Mouse (Mus musculus): ENCODE measurements around the gene Pam. TPM values are rescaled to one million over a fixed set of nuclear protein-coding genes. Genes with fewer than 3 reads are reported as not detected.

Gene Pam
- total and polyA plus RNA-seq, 2 experiments, result 11.8 to 30.5 TPM

GRCm38 (mm10) chr1:97821282-97821681 lies 274.2 kb downstream of the Pam start:
- no peak for DNase-seq (ENCODE audit: extremely low read depth, low read depth, low spot score)
- TF ChIP-seq CTCF (IDR thresholded peaks at IDR 0.05; ENCODE audit: low read depth, low read length) (no peak), POLR2A (IDR thresholded peaks at IDR 0.05; ENCODE audit: extremely low read depth, insufficient read depth, low read length) (no peak)
- no peak overlapping the region for H3K9ac ChIP-seq (ENCODE audit: low read depth, low read length)
- peaks cover 2% of the 10 kb centered on the region; the same call in 1 of the 2 replicates for H3K36me3 ChIP-seq (ENCODE audit: control insufficient read depth, insufficient read depth, low read length)
- no peaks in the 10 kb centered on the region for H3K79me2 ChIP-seq (ENCODE audit: control insufficient read depth, insufficient read depth, low read length)
- no peak overlapping the region for H3K27ac ChIP-seq (replicated peaks; ENCODE audit: insufficient read depth, low read depth, low read length)
- peaks cover 1% of the 10 kb centered on the region; the same call in 1 of the 2 replicates for H3K4me1 ChIP-seq (ENCODE audit: control insufficient read depth, insufficient read depth, low read length)
- WGBS, result 88% methylated on average over 3 of the region's 3 CpGs
- H3K4me3 ChIP-seq (ENCODE audit: insufficient read depth, low read depth, low read length), result no peak overlapping the region; the same call in 1 of the 2 replicates
- no peaks in the 10 kb centered on the region for H3K27me3 ChIP-seq (ENCODE audit: control insufficient read depth, insufficient read depth, low read length)

GRCm38 (mm10) chr1:97809255-97809912 lies 286.1 kb downstream of the Pam start:
- H3K27me3 ChIP-seq (ENCODE audit: control insufficient read depth, insufficient read depth, low read length), result no peaks in the 10 kb centered on the region
- no peaks in the 10 kb centered on the region for H3K4me1 ChIP-seq (ENCODE audit: control insufficient read depth, insufficient read depth, low read length)
- no peaks in the 10 kb centered on the region for H3K36me3 ChIP-seq (ENCODE audit: control insufficient read depth, insufficient read depth, low read length)
- TF ChIP-seq POLR2A (IDR thresholded peaks at IDR 0.05; ENCODE audit: extremely low read depth, insufficient read depth, low read length) (no peak), CTCF (IDR thresholded peaks at IDR 0.05; ENCODE audit: low read depth, low read length) (peak; percentile 39)
- 26% methylated on average over 2 of the region's 2 CpGs for whole genome bisulfite sequencing
- H3K27ac ChIP-seq (replicated peaks; ENCODE audit: insufficient read depth, low read depth, low read length), result no peak overlapping the region
- DNase-seq (ENCODE audit: extremely low read depth, low read depth, low spot score), result peak; percentile 30
- no peaks in the 10 kb centered on the region for H3K79me2 ChIP-seq (ENCODE audit: control insufficient read depth, insufficient read depth, low read length)
- H3K9ac ChIP-seq (ENCODE audit: low read depth, low read length), result no peak overlapping the region
- H3K4me3 ChIP-seq (ENCODE audit: insufficient read depth, low read depth, low read length), result no peak overlapping the region

GRCm38 (mm10) chr1:97804520-97804919 lies 290.9 kb downstream of the Pam start:
- Histone ChIP-seq H3K36me3 (ENCODE audit: control insufficient read depth, insufficient read depth, low read length) (no peaks in the 10 kb centered on the region), H3K9ac (ENCODE audit: low read depth, low read length) (no peak overlapping the region), H3K4me1 (ENCODE audit: control insufficient read depth, insufficient read depth, low read length) (no peaks in the 10 kb centered on the region), H3K79me2 (ENCODE audit: control insufficient read depth, insufficient read depth, low read length) (no peaks in the 10 kb centered on the region), H3K27ac (replicated peaks; ENCODE audit: insufficient read depth, low read depth, low read length) (no peak overlapping the region), H3K27me3 (ENCODE audit: control insufficient read depth, insufficient read depth, low read length) (no peaks in the 10 kb centered on the region), H3K4me3 (ENCODE audit: insufficient read depth, low read depth, low read length) (no peak overlapping the region)
- no peak for TF ChIP-seq CTCF (IDR thresholded peaks at IDR 0.05; ENCODE audit: low read depth, low read length)
- TF ChIP-seq POLR2A (IDR thresholded peaks at IDR 0.05; ENCODE audit: extremely low read depth, insufficient read depth, low read length), result no peak
- no peak for DNase-seq (ENCODE audit: extremely low read depth, low read depth, low spot score)

- no peak overlapping the region for H3K27ac ChIP-seq (replicated peaks; ENCODE audit: insufficient read depth, low read depth, low read length)
- H3K36me3 ChIP-seq (ENCODE audit: control insufficient read depth, insufficient read depth, low read length), result no peaks in the 10 kb centered on the region
- peak; percentile 48 for DNase-seq (ENCODE audit: extremely low read depth, low read depth, low spot score)
- whole genome bisulfite sequencing, result 17% methylated on average over 4 of the region's 4 CpGs
- no peak overlapping the region for H3K9ac ChIP-seq (ENCODE audit: low read depth, low read length)
- no peak overlapping the region for H3K4me3 ChIP-seq (ENCODE audit: insufficient read depth, low read depth, low read length)
- no peaks in the 10 kb centered on the region for H3K4me1 ChIP-seq (ENCODE audit: control insufficient read depth, insufficient read depth, low read length)
- no peak for TF ChIP-seq POLR2A (IDR thresholded peaks at IDR 0.05; ENCODE audit: extremely low read depth, insufficient read depth, low read length)
- TF ChIP-seq CTCF (IDR thresholded peaks at IDR 0.05; ENCODE audit: low read depth, low read length), result peak; percentile 31
- H3K79me2 ChIP-seq (ENCODE audit: control insufficient read depth, insufficient read depth, low read length), result no peaks in the 10 kb centered on the region
- no peaks in the 10 kb centered on the region for H3K27me3 ChIP-seq (ENCODE audit: control insufficient read depth, insufficient read depth, low read length)
These were observed 293.1 kb downstream of the Pam start for GRCm38 (mm10) chr1:97802207-97802902.

DNA sequence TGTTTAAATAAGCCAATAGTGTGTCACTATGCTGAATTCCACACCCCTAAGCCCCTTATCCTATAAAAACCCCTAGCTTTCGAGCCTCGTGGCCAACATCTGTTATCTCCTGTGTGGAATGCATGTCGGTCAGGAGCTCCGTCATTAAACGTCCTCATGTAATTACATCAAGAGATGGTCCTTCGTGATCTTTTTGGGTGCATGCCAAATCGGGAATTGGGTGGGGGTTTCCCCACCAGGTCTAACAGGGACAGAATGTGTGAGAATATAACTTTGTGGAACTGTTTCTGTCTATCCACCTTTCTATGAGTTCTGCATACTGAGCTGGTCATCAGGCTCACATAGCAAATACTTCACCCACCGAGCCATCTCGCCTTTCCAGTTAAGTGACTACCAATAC lies 299.5 kb downstream of the Pam start:
- H3K27me3 ChIP-seq (ENCODE audit: control insufficient read depth, insufficient read depth, low read length), result no peaks in the 10 kb centered on the region
- no peaks in the 10 kb centered on the region for H3K4me1 ChIP-seq (ENCODE audit: control insufficient read depth, insufficient read depth, low read length)
- DNase-seq (ENCODE audit: extremely low read depth, low read depth, low spot score), result no peak
- 48% methylated on average over 9 of the region's 9 CpGs for WGBS
- no peak overlapping the region for H3K27ac ChIP-seq (replicated peaks; ENCODE audit: insufficient read depth, low read depth, low read length)
- TF ChIP-seq POLR2A (IDR thresholded peaks at IDR 0.05; ENCODE audit: extremely low read depth, insufficient read depth, low read length) (no peak), CTCF (IDR thresholded peaks at IDR 0.05; ENCODE audit: low read depth, low read length) (no peak)
- peaks cover 5% of the 10 kb centered on the region for H3K36me3 ChIP-seq (ENCODE audit: control insufficient read depth, insufficient read depth, low read length)
- no peak overlapping the region for H3K9ac ChIP-seq (ENCODE audit: low read depth, low read length)
- no peaks in the 10 kb centered on the region for H3K79me2 ChIP-seq (ENCODE audit: control insufficient read depth, insufficient read depth, low read length)
- no peak overlapping the region for H3K4me3 ChIP-seq (ENCODE audit: insufficient read depth, low read depth, low read length)

GRCm38 (mm10) chr1:97794110-97794509 lies 301.3 kb downstream of the Pam start:
- Histone ChIP-seq H3K9ac (ENCODE audit: low read depth, low read length) (no peak overlapping the region), H3K27ac (replicated peaks; ENCODE audit: insufficient read depth, low read depth, low read length) (no peak overlapping the region), H3K4me3 (ENCODE audit: insufficient read depth, low read depth, low read length) (no peak overlapping the region), H3K36me3 (ENCODE audit: control insufficient read depth, insufficient read depth, low read length) (peaks cover 6% of the 10 kb centered on the region), H3K79me2 (ENCODE audit: control insufficient read depth, insufficient read depth, low read length) (no peaks in the 10 kb centered on the region), H3K27me3 (ENCODE audit: control insufficient read depth, insufficient read depth, low read length) (no peaks in the 10 kb centered on the region), H3K4me1 (ENCODE audit: control insufficient read depth, insufficient read depth, low read length) (no peaks in the 10 kb centered on the region)
- TF ChIP-seq CTCF (IDR thresholded peaks at IDR 0.05; ENCODE audit: low read depth, low read length), result no peak
- TF ChIP-seq POLR2A (IDR thresholded peaks at IDR 0.05; ENCODE audit: extremely low read depth, insufficient read depth, low read length), result no peak
- no peak for DNase-seq (ENCODE audit: extremely low read depth, low read depth, low spot score)
- 93% methylated on average over 3 of the region's 3 CpGs for WGBS
